Mouse (Mus musculus): Measurements from ENCODE around the gene Smim1. TPM values are rescaled to one million over a fixed set of nuclear protein-coding genes. Genes with fewer than 3 reads are reported as not detected.
A peak's percentile ranks its signal among the peaks of the same experiment; 100 is the strongest.

Gene Smim1
- polyA plus RNA-seq (2015; fragmentation: Nextera tagmentation; extraction: Ambion mirVana), result 29.8 and 31.2 TPM in 2 replicates

GRCm38 (mm10) chr4:154025641-154026440 is at the start of gene Smim1:
Gene Smim1, minus strand, starts transcription at chr4:154026230.
- DNase-seq (ENCODE audit: low spot score), result peak; percentile 81

GRCm38 (mm10) chr4:154071941-154072340 is 45.9 kb upstream of the Smim1 start:
- no peak overlapping the region for H3K27ac ChIP-seq (replicated peaks)
- 13% methylated on average over 11 of the region's 16 CpGs for WGBS
- H3K4me1 ChIP-seq (replicated peaks; ENCODE audit: control insufficient read depth, insufficient read depth), result no peaks in the 10 kb centered on the region
- H3K9ac ChIP-seq (ENCODE audit: low read length), result no peak overlapping the region
- TF ChIP-seq EP300 (optimal IDR thresholded peaks at IDR 0.05) (no peak), CTCF (IDR thresholded peaks at IDR 0.05; ENCODE audit: low read depth) (no peak)
- no peaks in the 10 kb centered on the region for H3K27me3 ChIP-seq (ENCODE audit: control insufficient read depth, insufficient read depth, low read length)
- H3K4me2 ChIP-seq (replicated peaks; ENCODE audit: low read depth), result no peak overlapping the region
- no peak for ATAC-seq (ENCODE audit: low FRiP score, low TSS enrichment)
- H3K9me3 ChIP-seq (ENCODE audit: control insufficient read depth, low read length), result no peaks in the 10 kb centered on the region
- H3K4me3 ChIP-seq (ENCODE audit: low read depth, low read length), result no peak overlapping the region
- H3K36me3 ChIP-seq (ENCODE audit: control insufficient read depth, insufficient read depth, low read length), result no peaks in the 10 kb centered on the region
- no peak for DNase-seq (ENCODE audit: low spot score)

More at GRCm38 (mm10) chr4:154025641-154026440, at the start of gene Smim1:
- Histone ChIP-seq H3K36me3 (ENCODE audit: control insufficient read depth, insufficient read depth, low read length) (peaks cover 6% of the 10 kb centered on the region; the same call in 1 of the 2 replicates), H3K27ac (replicated peaks) (peak within 1 kb of the TSS; percentile 69), H3K9me3 (ENCODE audit: control insufficient read depth, low read length) (no peaks in the 10 kb centered on the region), H3K4me3 (ENCODE audit: low read depth, low read length) (peak within 1 kb of the TSS; percentile 53), H3K4me1 (replicated peaks; ENCODE audit: control insufficient read depth, insufficient read depth) (peaks cover 9% of the 10 kb centered on the region), H3K9ac (ENCODE audit: low read length) (peak within 1 kb of the TSS; percentile 59), H3K27me3 (ENCODE audit: control insufficient read depth, insufficient read depth, low read length) (no peaks in the 10 kb centered on the region), H3K4me2 (replicated peaks; ENCODE audit: low read depth) (peak within 1 kb of the TSS; percentile 76)
- ATAC-seq (ENCODE audit: low FRiP score, low TSS enrichment), result peak; percentile 76
- WGBS, result 1% methylated on average over 33 of the region's 33 CpGs
- TF ChIP-seq EP300 (optimal IDR thresholded peaks at IDR 0.05) (no peak), CTCF (IDR thresholded peaks at IDR 0.05; ENCODE audit: low read depth) (peak; percentile 80)

- Histone ChIP-seq H3K9ac (ENCODE audit: low read length) (no peak overlapping the region), H3K27me3 (ENCODE audit: control insufficient read depth, insufficient read depth, low read length) (no peaks in the 10 kb centered on the region), H3K4me1 (replicated peaks; ENCODE audit: control insufficient read depth, insufficient read depth) (no peaks in the 10 kb centered on the region), H3K36me3 (ENCODE audit: control insufficient read depth, insufficient read depth, low read length) (no peaks in the 10 kb centered on the region), H3K4me2 (replicated peaks; ENCODE audit: low read depth) (no peak overlapping the region), H3K4me3 (ENCODE audit: low read depth, low read length) (no peak overlapping the region), H3K27ac (replicated peaks) (no peak overlapping the region), H3K9me3 (ENCODE audit: control insufficient read depth, low read length) (no peaks in the 10 kb centered on the region)
- 2% methylated on average over 15 of the region's 20 CpGs for WGBS
- no peak for DNase-seq (ENCODE audit: low spot score)
- TF ChIP-seq EP300 (optimal IDR thresholded peaks at IDR 0.05) (no peak), CTCF (IDR thresholded peaks at IDR 0.05; ENCODE audit: low read depth) (no peak)
- no peak for ATAC-seq (ENCODE audit: low FRiP score, low TSS enrichment)
These were observed 45.5 kb upstream of the Smim1 start for GRCm38 (mm10) chr4:154071521-154071920.

- Histone ChIP-seq H3K36me3 (ENCODE audit: control insufficient read depth, insufficient read depth, low read length) (no peaks in the 10 kb centered on the region), H3K4me1 (replicated peaks; ENCODE audit: control insufficient read depth, insufficient read depth) (no peaks in the 10 kb centered on the region), H3K27me3 (ENCODE audit: control insufficient read depth, insufficient read depth, low read length) (no peaks in the 10 kb centered on the region), H3K9me3 (ENCODE audit: control insufficient read depth, low read length) (no peaks in the 10 kb centered on the region), H3K4me2 (replicated peaks; ENCODE audit: low read depth) (no peak overlapping the region), H3K4me3 (ENCODE audit: low read depth, low read length) (no peak overlapping the region), H3K9ac (ENCODE audit: low read length) (no peak overlapping the region), H3K27ac (replicated peaks) (no peak overlapping the region)
- peak; percentile 50; the same call in 1 of the 2 replicates for ATAC-seq (ENCODE audit: low FRiP score, low TSS enrichment)
- 0% methylated on average over 5 of the region's 5 CpGs for WGBS
- DNase-seq (ENCODE audit: low spot score), result peak; percentile 44
- TF ChIP-seq CTCF (IDR thresholded peaks at IDR 0.05; ENCODE audit: low read depth) (peak; percentile 63), EP300 (optimal IDR thresholded peaks at IDR 0.05) (no peak)
These were observed 44.9 kb upstream of the Smim1 start for GRCm38 (mm10) chr4:154070896-154071295.

- DNase-seq (ENCODE audit: low spot score) (no peak), ATAC-seq (ENCODE audit: low FRiP score, low TSS enrichment) (peak; percentile 57)
- H3K9ac ChIP-seq (ENCODE audit: low read length), result no peak overlapping the region
- H3K36me3 ChIP-seq (ENCODE audit: control insufficient read depth, insufficient read depth, low read length), result no peaks in the 10 kb centered on the region
- no peaks in the 10 kb centered on the region for H3K9me3 ChIP-seq (ENCODE audit: control insufficient read depth, low read length)
- no peak overlapping the region for H3K4me3 ChIP-seq (ENCODE audit: low read depth, low read length)
- WGBS, result 63% methylated on average over 14 of the region's 14 CpGs
- no peaks in the 10 kb centered on the region for H3K4me1 ChIP-seq (replicated peaks; ENCODE audit: control insufficient read depth, insufficient read depth)
- H3K27ac ChIP-seq (replicated peaks), result no peak overlapping the region
- no peak overlapping the region for H3K4me2 ChIP-seq (replicated peaks; ENCODE audit: low read depth)
- H3K27me3 ChIP-seq (ENCODE audit: control insufficient read depth, insufficient read depth, low read length), result no peaks in the 10 kb centered on the region
- TF ChIP-seq CTCF (IDR thresholded peaks at IDR 0.05; ENCODE audit: low read depth) (peak; percentile 97), EP300 (optimal IDR thresholded peaks at IDR 0.05) (no peak)
These were observed 39.1 kb upstream of the Smim1 start for GRCm38 (mm10) chr4:154064827-154065773.
